Mouse (Mus musculus) liver, embryonic 11.5 days (tissue): ENCODE measurements around the gene Tmem120b. TPM values are rescaled to one million over a fixed set of nuclear protein-coding genes. Genes with fewer than 3 reads are reported as not detected.

Experiments used
- ATAC-seq: fragments of 200-750 bp; cut with Nextera tagmentation; replicated peaks from 2 replicates; pipeline ENCODE4 v1.8.0; 2017; ENCODE audit warnings: moderate number of reproducible peaks, mild to moderate bottlenecking, moderate TSS enrichment, moderate library complexity; ENCODE audit not compliant: low FRiP score
- DNase-seq: peaks from one replicate; pipeline ENCODE4 v3.0.0-alpha.2; 2017; ENCODE audit warnings: low spot score
- H3K27ac ChIP-seq: fragments of 300-500 bp; sonication (generic); 2 replicates; pipeline ENCODE4 v1.5.1; 2014; ENCODE audit warnings: mild to moderate bottlenecking, low read depth, low read length, control low read depth
- H3K27me3 ChIP-seq: fragments of 300-500 bp; sonication (generic); replicated peaks from 2 replicates; pipeline ENCODE4 v1.6.1; 2014; ENCODE audit warnings: low read length, mixed read lengths; ENCODE audit not compliant: control insufficient read depth, insufficient read depth
- H3K36me3 ChIP-seq: fragments of 300-500 bp; sonication (generic); 2 replicates; pipeline ENCODE4 v1.6.1; 2014; ENCODE audit warnings: mild to moderate bottlenecking, low read length, moderate library complexity, mixed read lengths; ENCODE audit not compliant: control insufficient read depth, insufficient read depth
- H3K4me1 ChIP-seq: fragments of 300-500 bp; sonication (generic); replicated peaks from 2 replicates; pipeline ENCODE4 v1.6.1; 2014; ENCODE audit warnings: low read length, mixed read lengths; ENCODE audit not compliant: control insufficient read depth, insufficient read depth
- H3K4me2 ChIP-seq: fragments of 300-500 bp; sonication (generic); 2 replicates; pipeline ENCODE4 v1.6.1; 2014; ENCODE audit warnings: mild to moderate bottlenecking, control low read depth, moderate library complexity
- H3K4me3 ChIP-seq: fragments of 300-500 bp; sonication (generic); 2 replicates; pipeline ENCODE4 v1.5.1; 2014; ENCODE audit warnings: low read depth, low read length, control low read depth
- H3K9ac ChIP-seq: fragments of 300-500 bp; sonication (generic); 2 replicates; pipeline ENCODE4 v1.6.1; 2014; ENCODE audit warnings: low read depth, low read length, control low read depth
- H3K9me3 ChIP-seq: fragments of 300-500 bp; sonication (generic); 2 replicates; pipeline ENCODE4 v1.6.1; 2016; ENCODE audit warnings: low read length, inconsistent platforms, mixed read lengths; ENCODE audit not compliant: control insufficient read depth
- WGBS: fragments of 180-500 bp; shearing (Covaris S2); extraction: QIAGEN DNeasy Blood & Tissue Kit; methylation state at CpG from one replicate; pipeline ENCODE4 v1.1.7; 2014; 5-methylcytosine and 5-hydroxymethylcytosine counted together
- polyA plus RNA-seq: library from polyadenylated mRNA; unstranded; fragments of >200 nt; fragmentation: Nextera tagmentation; extraction: Ambion mirVana; gene quantifications from 2 replicates; pipeline ENCODE4 v1.2.1, GENCODE M21; 2014

The Tmem120b gene
- polyA plus RNA-seq, 1 experiment from 2014 or later: 24.3 TPM

- peak overlapping the region; percentile 61; the same call in 1 of the 2 replicates for H3K27ac ChIP-seq
Observed at GRCm38 (mm10) chr5:123150641-123151040, 82.4 kb downstream of the Tmem120b start.

GRCm38 (mm10) chr5:123151077-123151476, 82.9 kb downstream of the Tmem120b start:
- 35% methylated on average over 7 of the region's 7 CpGs for WGBS
- Histone ChIP-seq H3K36me3 (peaks cover 59% of the 10 kb centered on the region), H3K9ac (peak overlapping the region; percentile 51; the same call in 1 of the 2 replicates), H3K4me2 (peak overlapping the region; percentile 61), H3K9me3 (no peaks in the 10 kb centered on the region), H3K4me3 (peak overlapping the region; percentile 37), H3K4me1 (peaks cover 37% of the 10 kb centered on the region), H3K27me3 (no peaks in the 10 kb centered on the region), H3K27ac (peak overlapping the region; percentile 61; the same call in 1 of the 2 replicates)
- no peak for DNase-seq
- ATAC-seq: no peak

More at GRCm38 (mm10) chr5:123150641-123151040, 82.4 kb downstream of the Tmem120b start:
- Histone ChIP-seq H3K36me3 (peaks cover 59% of the 10 kb centered on the region), H3K9ac (peak overlapping the region; percentile 51), H3K4me3 (peak overlapping the region; percentile 37), H3K9me3 (no peaks in the 10 kb centered on the region), H3K4me2 (peak overlapping the region; percentile 61), H3K4me1 (peaks cover 41% of the 10 kb centered on the region), H3K27me3 (no peaks in the 10 kb centered on the region)
- no peak for ATAC-seq
- 27% methylated on average over 7 of the region's 7 CpGs for WGBS
- DNase-seq: no peak

GRCm38 (mm10) chr5:123151707-123152362, 83.6 kb downstream of the Tmem120b start:
- H3K4me1 ChIP-seq: peaks cover 36% of the 10 kb centered on the region
- H3K4me2 ChIP-seq: no peak overlapping the region; the same call in 1 of the 2 replicates

GRCm38 (mm10) chr5:123152901-123153300, 84.7 kb downstream of the Tmem120b start:
- 67% methylated on average over 1 of the region's 1 CpGs for whole genome bisulfite sequencing
- DNase-seq (no peak), ATAC-seq (no peak)
- H3K4me3 ChIP-seq: no peak overlapping the region
- no peaks in the 10 kb centered on the region for H3K27me3 ChIP-seq
- peaks cover 32% of the 10 kb centered on the region for H3K4me1 ChIP-seq
- H3K27ac ChIP-seq: no peak overlapping the region; the same call in 1 of the 2 replicates
- H3K9ac ChIP-seq: no peak overlapping the region
- peaks cover 61% of the 10 kb centered on the region for H3K36me3 ChIP-seq
- H3K4me2 ChIP-seq: no peak overlapping the region
- H3K9me3 ChIP-seq: no peaks in the 10 kb centered on the region

More at GRCm38 (mm10) chr5:123151707-123152362, 83.6 kb downstream of the Tmem120b start:
- 89% methylated on average over 19 of the region's 19 CpGs for WGBS
- Histone ChIP-seq H3K36me3 (peaks cover 57% of the 10 kb centered on the region), H3K9me3 (no peaks in the 10 kb centered on the region), H3K27ac (no peak overlapping the region), H3K9ac (no peak overlapping the region), H3K4me3 (no peak overlapping the region), H3K27me3 (no peaks in the 10 kb centered on the region)
- ATAC-seq: no peak
- DNase-seq: no peak

GRCm38 (mm10) chr5:123155425-123155824, 87.2 kb downstream of the Tmem120b start:
- no peaks in the 10 kb centered on the region for H3K27me3 ChIP-seq
- no peak overlapping the region for H3K9ac ChIP-seq
- peaks cover 71% of the 10 kb centered on the region for H3K36me3 ChIP-seq
- WGBS: 65% methylated on average over 7 of the region's 7 CpGs
- no peak overlapping the region for H3K27ac ChIP-seq
- peaks cover 9% of the 10 kb centered on the region for H3K4me1 ChIP-seq
- no peak overlapping the region for H3K4me3 ChIP-seq
- no peak overlapping the region for H3K4me2 ChIP-seq
- DNase-seq (peak; percentile 50), ATAC-seq (peak; percentile 46; the same call in 1 of the 2 replicates)
- H3K9me3 ChIP-seq: no peaks in the 10 kb centered on the region

- Histone ChIP-seq H3K27ac (no peak overlapping the region), H3K4me3 (no peak overlapping the region), H3K9ac (no peak overlapping the region), H3K27me3 (no peaks in the 10 kb centered on the region), H3K36me3 (peaks cover 81% of the 10 kb centered on the region), H3K9me3 (no peaks in the 10 kb centered on the region), H3K4me2 (no peak overlapping the region), H3K4me1 (no peaks in the 10 kb centered on the region)
- WGBS: 88% methylated on average over 12 of the region's 12 CpGs
- ATAC-seq (no peak), DNase-seq (no peak)
Observed at GRCm38 (mm10) chr5:123156763-123157162, 88.5 kb downstream of the Tmem120b start.

- H3K36me3 ChIP-seq: peaks cover 69% of the 10 kb centered on the region
- no peak overlapping the region for H3K4me3 ChIP-seq
- WGBS: 86% methylated on average over 4 of the region's 4 CpGs
- H3K9me3 ChIP-seq: no peaks in the 10 kb centered on the region
- no peak for ATAC-seq
- H3K4me2 ChIP-seq: no peak overlapping the region
- no peak overlapping the region for H3K9ac ChIP-seq
- no peak for DNase-seq
- no peaks in the 10 kb centered on the region for H3K27me3 ChIP-seq
- H3K4me1 ChIP-seq: no peaks in the 10 kb centered on the region
- no peak overlapping the region for H3K27ac ChIP-seq
Observed at GRCm38 (mm10) chr5:123157972-123158371, 89.8 kb downstream of the Tmem120b start.

- 89% methylated on average over 4 of the region's 4 CpGs for WGBS
Observed at GRCm38 (mm10) chr5:123159446-123159845, 91.2 kb downstream of the Tmem120b start.

GRCm38 (mm10) chr5:123159866-123160265, 91.7 kb downstream of the Tmem120b start:
- H3K4me1 ChIP-seq: no peaks in the 10 kb centered on the region
- H3K9ac ChIP-seq: no peak overlapping the region
- H3K27ac ChIP-seq: no peak overlapping the region
- WGBS: 94% methylated on average over 15 of the region's 15 CpGs
- H3K4me3 ChIP-seq: no peak overlapping the region
- peaks cover 63% of the 10 kb centered on the region for H3K36me3 ChIP-seq
- DNase-seq (no peak), ATAC-seq (no peak)
- no peak overlapping the region for H3K4me2 ChIP-seq
- no peaks in the 10 kb centered on the region for H3K9me3 ChIP-seq
- H3K27me3 ChIP-seq: no peaks in the 10 kb centered on the region

More at GRCm38 (mm10) chr5:123159446-123159845, 91.2 kb downstream of the Tmem120b start:
- Histone ChIP-seq H3K4me2 (no peak overlapping the region), H3K36me3 (peaks cover 66% of the 10 kb centered on the region), H3K27me3 (no peaks in the 10 kb centered on the region), H3K4me3 (no peak overlapping the region), H3K27ac (no peak overlapping the region), H3K9ac (no peak overlapping the region), H3K4me1 (no peaks in the 10 kb centered on the region), H3K9me3 (no peaks in the 10 kb centered on the region)
- no peak for ATAC-seq
- no peak for DNase-seq
